Mouse (Mus musculus): Measurements from ENCODE around the gene Rnf26.
A peak's percentile ranks its signal among the peaks of the same experiment; 100 is the strongest.

Rnf26 gene

DNA sequence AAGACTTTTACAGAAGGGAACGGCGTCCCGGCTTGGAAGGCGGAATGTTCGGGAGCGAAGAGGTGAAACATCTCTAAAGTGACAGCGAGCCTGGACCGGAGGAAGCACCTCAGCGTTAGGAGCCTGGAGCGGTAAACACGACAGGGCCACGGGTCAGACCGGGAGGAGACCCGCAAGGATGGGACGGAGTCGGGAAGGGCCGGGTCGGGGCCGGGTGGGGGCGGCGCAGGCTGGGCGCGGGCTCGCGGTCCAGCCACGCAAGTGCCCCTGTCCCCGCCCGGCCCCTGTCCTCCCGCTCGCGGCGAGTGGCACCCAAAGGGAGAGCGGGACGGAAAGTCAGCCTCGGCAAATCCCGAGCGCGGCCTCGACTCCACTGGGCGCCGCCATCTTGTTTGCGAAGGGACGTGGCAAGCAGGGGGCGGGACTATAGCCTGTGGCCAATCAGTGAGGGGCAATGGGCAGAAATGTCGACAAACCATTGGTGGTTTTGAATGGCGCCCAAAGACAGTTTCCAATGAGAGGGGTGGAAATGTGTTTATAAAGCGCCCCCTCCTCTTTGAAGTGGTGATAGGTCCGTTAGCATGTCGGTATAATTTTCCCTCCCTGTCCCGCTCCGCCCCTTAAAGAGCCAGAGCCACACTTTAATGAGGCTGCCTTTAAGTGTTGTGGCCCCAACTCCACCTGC is at the start of gene Rnf26, which contains the start of gene Gm49380:
TSS of gene Rnf26 (minus strand) at position 413 of the 685 bp plus-strand sequence.
TSS of gene Gm49380 (minus strand) at position 396 of the 685 bp plus-strand sequence.
- peak; percentile 98 for DNase-seq (ENCODE audit: low read depth, low spot score)

GRCm38 (mm10) chr9:44159886-44160285 is 46.6 kb upstream of the Rnf26 start:
- no peak for DNase-seq (ENCODE audit: low read depth, low spot score)

- DNase-seq (ENCODE audit: low read depth, low spot score) = peak; percentile 39
These were observed 34.0 kb upstream of the Rnf26 start for GRCm38 (mm10) chr9:44147290-44147689.

GRCm38 (mm10) chr9:44144718-44145060 is 31.4 kb upstream of the Rnf26 start:
- no peak for DNase-seq (ENCODE audit: low read depth, low spot score)

DNA sequence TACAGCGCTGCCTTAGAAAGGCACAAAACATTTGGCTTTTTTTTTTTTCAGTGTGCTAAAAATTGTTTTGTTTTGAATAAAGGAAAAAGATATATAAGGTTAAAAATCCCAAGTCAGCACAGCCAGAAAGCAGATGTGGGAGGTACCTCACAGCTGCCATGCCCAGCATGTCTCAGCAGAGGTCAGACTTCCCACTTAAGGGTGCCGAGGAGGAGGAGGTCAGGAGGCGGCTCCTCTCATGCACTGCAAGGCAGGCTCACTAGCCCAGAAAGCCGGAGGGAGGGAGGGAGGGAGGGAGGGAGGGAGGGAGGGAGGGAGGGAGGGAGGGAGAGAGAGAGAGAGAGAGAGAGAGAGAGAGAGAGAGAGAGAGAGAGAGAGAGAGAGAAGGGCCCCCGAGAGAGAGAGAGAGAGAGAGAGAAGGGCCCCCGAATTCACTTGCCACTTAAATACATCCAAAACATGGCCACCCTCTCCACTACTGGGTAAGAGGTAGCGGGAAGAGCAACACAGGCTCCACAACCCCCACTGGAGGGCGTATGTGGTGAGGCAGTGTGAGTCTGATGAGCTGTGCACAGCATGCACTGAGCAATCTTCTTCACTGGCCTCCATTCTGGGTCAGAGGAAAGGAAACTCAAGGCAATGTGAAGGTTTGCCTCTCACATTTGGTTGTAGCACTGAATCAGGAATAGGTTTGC is 30.9 kb upstream of the Rnf26 start:
- DNase-seq (ENCODE audit: low read depth, low spot score) = no peak

GRCm38 (mm10) chr9:44143421-44143820 is 30.1 kb upstream of the Rnf26 start:
- DNase-seq (ENCODE audit: low read depth, low spot score) = no peak

DNA sequence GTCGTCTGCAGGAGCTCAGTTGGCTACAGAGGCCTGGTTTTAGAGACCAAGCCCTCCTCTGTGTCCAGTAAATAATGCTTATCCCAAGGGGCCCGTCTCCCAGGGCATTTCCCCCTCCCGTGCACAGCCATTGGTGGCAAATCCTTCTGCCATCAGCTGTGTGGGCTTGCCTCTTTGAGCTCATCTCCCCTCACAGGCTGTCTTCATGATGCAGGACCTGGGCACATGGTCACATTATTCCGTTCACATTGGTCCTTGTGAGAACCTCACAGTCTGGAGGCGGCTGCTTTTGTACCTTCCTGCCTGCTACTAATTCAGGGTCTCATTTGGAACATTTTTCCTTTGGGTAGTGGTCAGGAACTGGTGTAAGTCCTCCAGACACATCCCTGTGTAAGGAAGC is 28.6 kb upstream of the Rnf26 start:
- no peak for DNase-seq (ENCODE audit: low read depth, low spot score)

DNA sequence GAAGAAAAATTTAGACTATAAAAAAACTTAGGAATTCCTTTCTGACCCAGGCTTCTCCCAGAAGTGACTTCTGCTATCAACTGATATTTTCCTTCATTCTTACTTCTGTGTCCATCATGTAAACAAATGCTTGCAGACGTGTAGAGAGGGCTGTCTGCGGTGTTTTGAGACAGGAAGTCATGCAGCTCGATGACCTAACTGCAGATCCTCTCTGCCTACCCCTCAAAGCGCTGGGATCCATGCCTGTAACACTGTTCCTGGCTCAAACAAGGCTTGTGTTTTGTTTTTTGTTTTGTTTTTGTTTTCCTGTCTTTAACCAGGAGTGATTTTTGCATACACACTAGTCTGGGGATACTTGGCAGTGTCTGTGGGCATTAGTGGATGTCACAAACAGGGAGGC is 24.5 kb upstream of the Rnf26 start:
- DNase-seq (ENCODE audit: low read depth, low spot score) = no peak

DNA sequence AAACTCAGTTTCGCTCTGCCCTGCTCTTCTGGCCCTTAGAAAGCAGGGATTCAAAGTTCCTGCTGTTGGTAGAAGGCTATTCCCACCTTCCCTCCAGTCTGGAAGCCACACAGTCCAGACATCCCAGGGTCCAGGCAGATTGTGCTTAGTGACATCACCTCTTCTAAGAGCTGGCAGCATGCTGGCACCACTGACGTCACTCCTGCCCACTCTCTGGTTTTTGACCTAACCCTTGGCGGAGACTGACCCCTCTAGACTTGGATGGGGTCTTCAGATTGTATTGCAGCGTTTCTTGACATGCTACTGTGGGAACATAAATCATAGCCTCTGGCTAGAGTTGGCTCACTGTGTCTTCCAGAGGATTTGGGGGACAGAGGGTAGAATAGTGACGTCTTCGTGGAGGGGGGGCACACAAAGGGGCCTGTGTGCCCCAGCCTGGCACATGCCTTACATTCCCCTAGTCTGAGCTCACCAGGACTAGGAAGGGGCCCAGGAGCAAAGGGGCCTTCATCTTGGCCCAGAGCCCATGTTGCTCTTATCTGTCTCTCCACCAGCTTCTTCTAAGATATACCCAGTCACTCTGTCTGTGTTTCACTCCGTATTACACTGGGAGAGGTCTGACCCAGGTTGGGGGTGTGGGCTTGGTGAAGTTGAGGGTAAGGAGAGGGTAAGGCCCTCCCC is 22.6 kb upstream of the Rnf26 start:
- DNase-seq (ENCODE audit: low read depth, low spot score) = no peak

GRCm38 (mm10) chr9:44134851-44135730 is 21.8 kb upstream of the Rnf26 start:
- peak; percentile 44 for DNase-seq (ENCODE audit: low read depth, low spot score)

GRCm38 (mm10) chr9:44134101-44134850 is 21.0 kb upstream of the Rnf26 start, which contains the start of gene Mcam:
TSS of gene Mcam (plus strand) at chr9:44134469.
- peak; percentile 44 for DNase-seq (ENCODE audit: low read depth, low spot score)

- no peak for DNase-seq (ENCODE audit: low read depth, low spot score)
These were observed 20.0 kb upstream of the Rnf26 start for GRCm38 (mm10) chr9:44133287-44133686.

GRCm38 (mm10) chr9:44132200-44132599 is 18.9 kb upstream of the Rnf26 start:
- no peak for DNase-seq (ENCODE audit: low read depth, low spot score)

DNA sequence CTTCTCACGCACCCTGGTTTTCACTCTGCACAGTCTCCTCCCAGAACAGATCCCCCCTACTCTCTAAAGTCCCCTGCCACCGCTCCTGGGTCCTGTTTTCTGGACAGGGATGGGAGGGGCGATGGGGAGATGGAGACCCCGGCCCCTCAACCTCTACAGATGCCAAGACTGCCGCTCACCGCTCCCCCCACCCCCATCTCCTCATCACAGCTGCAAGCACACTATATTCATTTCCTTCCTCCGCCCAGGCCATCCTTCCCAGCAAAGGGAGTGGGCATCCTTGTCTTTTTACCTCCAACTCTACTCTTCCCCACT is 17.9 kb upstream of the Rnf26 start:
- DNase-seq (ENCODE audit: low read depth, low spot score) = no peak

DNA sequence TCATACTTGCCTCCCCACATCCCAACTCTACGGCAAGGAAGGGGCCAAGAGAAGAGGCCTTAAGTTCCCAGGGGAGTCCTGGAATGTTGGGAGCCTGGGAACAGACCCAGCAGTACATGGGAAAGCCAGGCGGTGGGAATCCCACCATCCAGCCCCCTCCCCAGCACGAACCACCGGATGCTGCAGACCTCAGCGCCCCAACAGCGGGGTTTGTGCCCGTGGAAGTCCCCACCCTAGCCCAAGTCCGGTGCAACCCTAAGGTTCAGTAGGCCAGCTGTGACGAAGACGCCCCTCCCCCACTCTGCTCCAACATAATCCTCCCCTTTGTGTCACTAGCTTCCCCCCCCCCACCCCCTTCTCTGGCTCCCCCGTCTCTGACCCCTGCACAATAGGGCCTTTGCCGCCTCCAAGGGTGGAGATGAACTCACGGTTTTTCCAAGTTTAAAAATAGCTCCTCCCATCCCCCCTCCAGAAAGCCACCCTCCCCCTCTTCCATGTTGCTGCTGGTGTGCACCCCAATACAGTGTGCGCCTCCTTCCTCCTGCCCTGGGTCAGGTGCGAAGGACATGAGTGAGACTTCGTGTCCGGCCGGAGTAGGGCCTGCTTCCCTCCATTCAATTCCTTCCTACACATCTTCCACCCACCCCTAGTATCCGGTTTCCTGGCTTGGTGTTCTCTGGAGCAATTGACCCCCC is 17.4 kb upstream of the Rnf26 start:
- peak; percentile 49 for DNase-seq (ENCODE audit: low read depth, low spot score)

GRCm38 (mm10) chr9:44130034-44130433 is 16.7 kb upstream of the Rnf26 start:
- DNase-seq (ENCODE audit: low read depth, low spot score) = peak; percentile 85

- DNase-seq (ENCODE audit: low read depth, low spot score) = no peak
These were observed 16.3 kb upstream of the Rnf26 start for GRCm38 (mm10) chr9:44129633-44130032.

DNA sequence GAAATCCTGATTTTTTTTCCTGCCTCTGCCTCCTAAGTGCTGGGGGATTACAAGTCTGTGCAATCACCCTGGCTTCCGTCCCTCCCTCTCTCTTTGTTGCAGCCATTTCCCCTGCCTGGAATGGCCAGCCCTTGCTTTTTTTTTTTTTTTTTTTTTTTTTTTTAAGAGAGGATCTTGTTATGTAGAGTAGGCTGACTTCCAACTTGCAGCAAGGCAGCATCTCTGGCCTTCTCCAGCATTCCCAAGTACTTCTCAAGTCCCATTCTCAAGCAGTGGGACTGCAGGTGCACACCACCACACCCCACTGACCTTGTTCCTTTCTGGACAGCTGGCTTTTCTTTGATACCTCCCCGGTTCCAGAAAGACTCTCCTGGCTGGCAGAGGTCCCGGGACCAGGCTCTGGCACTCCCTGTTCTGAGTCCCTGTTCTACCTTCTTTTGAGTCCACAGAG is 14.1 kb upstream of the Rnf26 start:
- no peak for DNase-seq (ENCODE audit: low read depth, low spot score)

DNA sequence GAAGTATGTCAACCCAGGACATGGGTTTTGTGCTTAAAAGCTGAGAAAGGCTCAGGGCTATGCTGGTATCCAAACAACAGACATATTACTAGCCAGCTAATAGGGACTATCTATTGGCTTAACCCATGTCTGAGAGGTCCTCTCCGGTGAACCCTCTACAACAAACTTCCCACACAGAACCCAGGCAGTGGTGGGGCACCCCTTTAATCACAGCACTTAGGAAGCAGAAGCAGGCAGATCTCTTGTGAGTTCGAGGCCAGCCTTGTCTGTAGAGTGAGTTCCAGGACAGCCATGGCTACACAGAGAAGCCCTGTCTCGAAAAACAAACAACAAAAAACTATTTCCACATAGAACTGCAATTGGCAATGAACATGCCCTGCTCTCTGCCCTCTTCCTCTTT is 13.4 kb upstream of the Rnf26 start:
- DNase-seq (ENCODE audit: low read depth, low spot score) = no peak
